In genomic region chr1:86488774-86489173, GRCm38 (mm10) we compare ENCODE assay signal across 8 mouse cellular contexts. TPM values are rescaled to one million over a fixed set of nuclear protein-coding genes. Genes with fewer than 3 reads are reported as not detected.
DNase-seq lines count a peak whose midpoint lies in the region; ATAC-seq and TF ChIP-seq lines count a peak whose summit lies in the region.

No protein-coding gene starts in this region.

- TF ChIP-seq CTCF in left cerebral cortex, adult 2 months (IDR thresholded peaks at IDR 0.05): no peak

- DNase-seq in left cerebral cortex, adult 2 months (ENCODE audit: extremely low spot score in 1 of 2, low spot score in 2 of 2): no peak
- no peak for DNase-seq in left cerebral cortex, postnatal 4 days
- no peak for DNase-seq in embryonic facial prominence, embryonic 11.5 days (ENCODE audit: low spot score)
- no peak for DNase-seq in intestine, embryonic 14.5 days (ENCODE audit: low spot score)
- peak; percentile 45 for DNase-seq in naive thymus-derived CD4-positive, alpha-beta T cell, adult 2 months (ENCODE audit: low read depth)
- DNase-seq in right cerebral cortex, postnatal 4 days: no peak
- no peak for DNase-seq in embryo, embryonic 9.5 days (ENCODE audit: extremely low spot score)
- DNase-seq in left cerebral cortex, postnatal 10 days (ENCODE audit: extremely low spot score in 1 of 2, low spot score in 2 of 2): no peak

- peak overlapping the region; percentile 83 for H3K4me2 ChIP-seq in embryonic facial prominence, embryonic 11.5 days (ENCODE audit: low read depth, low read length)
- peak overlapping the region; percentile 85 for H3K4me2 ChIP-seq in intestine, embryonic 14.5 days (ENCODE audit: low read length)

- intact Hi-C loops in left cerebral cortex, adult 2 months (cut with DNase I): no loop called here
- intact Hi-C loops in left cerebral cortex, postnatal 4 days (cut with DNase I): loop anchor here (5.0 kb wide), 1 partner anchor 39 kb away; the partner anchor contains the start of gene Ptma
- intact Hi-C loops in left cerebral cortex, postnatal 10 days (cut with DNase I): loop anchor here (5.0 kb wide), 2 partner anchors 39 to 46 kb away; partner anchors contain the start of gene Ptma

- over 99% methylated on average over 4 of the region's 4 CpGs for WGBS in embryonic facial prominence, embryonic 11.5 days
- 92% methylated on average over 4 of the region's 4 CpGs for WGBS in intestine, embryonic 14.5 days

- H3K9me3 ChIP-seq in embryonic facial prominence, embryonic 11.5 days (replicated peaks; ENCODE audit: control insufficient read depth, low read length): no peaks in the 10 kb centered on the region
- H3K9me3 ChIP-seq in intestine, embryonic 14.5 days (ENCODE audit: control insufficient read depth, low read length): no peaks in the 10 kb centered on the region

- H3K4me3 ChIP-seq in left cerebral cortex, adult 2 months: peak overlapping the region; percentile 80; the same call in 1 of the 2 replicates
- H3K4me3 ChIP-seq in embryonic facial prominence, embryonic 11.5 days (ENCODE audit: low read depth, low read length): peak overlapping the region; percentile 68
- H3K4me3 ChIP-seq in intestine, embryonic 14.5 days (ENCODE audit: low read depth, low read length): peak overlapping the region; percentile 83

- H3K27ac ChIP-seq in left cerebral cortex, adult 2 months: no peak overlapping the region; the same call in 1 of the 2 replicates
- H3K27ac ChIP-seq in embryonic facial prominence, embryonic 11.5 days (replicated peaks; ENCODE audit: low read depth, low read length): no peak overlapping the region
- H3K27ac ChIP-seq in intestine, embryonic 14.5 days (ENCODE audit: low read depth): peak overlapping the region; percentile 97

- H3K27me3 ChIP-seq in embryonic facial prominence, embryonic 11.5 days (ENCODE audit: control insufficient read depth, insufficient read depth, low read length): no peaks in the 10 kb centered on the region
- no peaks in the 10 kb centered on the region for H3K27me3 ChIP-seq in intestine, embryonic 14.5 days (replicated peaks; ENCODE audit: control insufficient read depth, insufficient read depth, low read length)

- peak overlapping the region; percentile 98 for H3K9ac ChIP-seq in embryonic facial prominence, embryonic 11.5 days (replicated peaks; ENCODE audit: low read length)
- H3K9ac ChIP-seq in intestine, embryonic 14.5 days (ENCODE audit: low read length): peak overlapping the region; percentile 97

- no peaks in the 10 kb centered on the region for H3K36me3 ChIP-seq in embryonic facial prominence, embryonic 11.5 days (replicated peaks; ENCODE audit: control insufficient read depth, insufficient read depth, low read depth, low read length)
- H3K36me3 ChIP-seq in intestine, embryonic 14.5 days (ENCODE audit: control insufficient read depth, insufficient read depth, low read length): no peaks in the 10 kb centered on the region

- H3K4me1 ChIP-seq in embryonic facial prominence, embryonic 11.5 days (ENCODE audit: control insufficient read depth, insufficient read depth, low read length): peaks cover 5% of the 10 kb centered on the region; the same call in 1 of the 2 replicates
- H3K4me1 ChIP-seq in intestine, embryonic 14.5 days (replicated peaks; ENCODE audit: control insufficient read depth, insufficient read depth, low read length): peaks cover 35% of the 10 kb centered on the region

- no peak for ATAC-seq in embryonic facial prominence, embryonic 11.5 days (replicated peaks; ENCODE audit: insufficient number of reproducible peaks, low FRiP score, low TSS enrichment, low read depth)
- no peak for ATAC-seq in intestine, embryonic 14.5 days (replicated peaks; ENCODE audit: low FRiP score, low TSS enrichment, low read depth)

RNA-seq across cellular contexts. Expression of gene Ptma, which starts 37.8 kb away (rescaled TPM):
- 100 to 1,000 TPM; 353 to 363 TPM for total RNA-seq in left cerebral cortex, adult 2 months (2021)
- total RNA-seq in left cerebral cortex, postnatal 4 days (2021): 1,000 to 10,000 TPM; 1,018 to 1,064 TPM
- 4,004 and 4,291 TPM in 2 replicates for polyA plus RNA-seq in embryonic facial prominence, embryonic 11.5 days (2014; fragmentation: Nextera tagmentation; extraction: Ambion mirVana)
- polyA plus RNA-seq in intestine, embryonic 14.5 days (2014; fragmentation: Nextera tagmentation; extraction: Ambion mirVana): 2,795 and 2,826 TPM in 2 replicates
- 100 to 1,000 TPM; 438 to 477 TPM for total RNA-seq in left cerebral cortex, postnatal 10 days (2021)
